Mouse (Mus musculus) kidney, postnatal 0 days (tissue): ENCODE results near the gene Dbi. TPM values are rescaled to one million over a fixed set of nuclear protein-coding genes. Genes with fewer than 3 reads are reported as not detected.

Experiments
- ATAC-seq: fragments of 200-750 bp; cut with Nextera tagmentation; replicated peaks from 2 replicates; pipeline ENCODE4 v1.8.0; 2017; ENCODE audit warnings: low read depth, moderate number of reproducible peaks, moderate TSS enrichment, moderate library complexity; ENCODE audit not compliant: low FRiP score
- DNase-seq: peaks from one replicate; pipeline ENCODE4 v3.0.0-alpha.2; 2016; ENCODE audit warnings: low spot score
- H3K27ac ChIP-seq: fragments of 300-500 bp; sonication (generic); 2 replicates; pipeline ENCODE4 v1.5.1; 2014; ENCODE audit warnings: mild to moderate bottlenecking
- H3K27me3 ChIP-seq: fragments of 300-500 bp; sonication (generic); 2 replicates; pipeline ENCODE4 v1.6.1; 2014; ENCODE audit warnings: low read length, mixed read lengths; ENCODE audit not compliant: insufficient read depth
- H3K36me3 ChIP-seq: fragments of 300-500 bp; sonication (generic); 2 replicates; pipeline ENCODE4 v1.6.1; 2014; ENCODE audit warnings: low read length, mixed read lengths; ENCODE audit not compliant: insufficient read depth
- H3K4me1 ChIP-seq: fragments of 300-500 bp; sonication (generic); replicated peaks from 2 replicates; pipeline ENCODE4 v1.6.1; 2014; ENCODE audit warnings: antibody characterized with exemption, low read length, mixed read lengths; ENCODE audit not compliant: insufficient read depth
- H3K4me2 ChIP-seq: fragments of 300-500 bp; sonication (generic); 2 replicates; pipeline ENCODE4 v1.6.1; 2014; ENCODE audit warnings: mild to moderate bottlenecking, low read length, moderate library complexity, mixed read lengths
- H3K4me3 ChIP-seq: fragments of 300-500 bp; sonication (generic); replicated peaks from 2 replicates; pipeline ENCODE4 v1.5.1; 2014; ENCODE audit warnings: low read depth, low read length
- H3K9ac ChIP-seq: fragments of 300-500 bp; sonication (generic); 2 replicates; pipeline ENCODE4 v1.6.1; 2014; ENCODE audit warnings: low read depth, low read length
- H3K9me3 ChIP-seq: fragments of 300-500 bp; sonication (generic); replicated peaks from 2 replicates; pipeline ENCODE4 v1.6.1; 2016; ENCODE audit warnings: low read length, inconsistent platforms, mixed read lengths
- CTCF ChIP-seq: IDR thresholded peaks from 2 replicates; pipeline ENCODE4 v1.5.1; 2016; ENCODE audit warnings: antibody characterized with exemption, low read depth, mild to moderate bottlenecking, moderate library complexity
- WGBS: fragments of 180-500 bp; shearing (Covaris S2); extraction: QIAGEN DNeasy Blood & Tissue Kit; methylation state at CpG from one replicate; pipeline ENCODE4 v1.1.7; 2014; 5-methylcytosine and 5-hydroxymethylcytosine counted together
- polyA plus RNA-seq: library from polyadenylated mRNA; unstranded; fragments of >200 nt; fragmentation: Nextera tagmentation; extraction: Ambion mirVana; gene quantifications from 2 replicates; pipeline ENCODE4 v1.2.1, GENCODE M21; 2015

The Dbi gene
- polyA plus RNA-seq, 1 experiment from 2014 or later = 1,400 TPM

DNA sequence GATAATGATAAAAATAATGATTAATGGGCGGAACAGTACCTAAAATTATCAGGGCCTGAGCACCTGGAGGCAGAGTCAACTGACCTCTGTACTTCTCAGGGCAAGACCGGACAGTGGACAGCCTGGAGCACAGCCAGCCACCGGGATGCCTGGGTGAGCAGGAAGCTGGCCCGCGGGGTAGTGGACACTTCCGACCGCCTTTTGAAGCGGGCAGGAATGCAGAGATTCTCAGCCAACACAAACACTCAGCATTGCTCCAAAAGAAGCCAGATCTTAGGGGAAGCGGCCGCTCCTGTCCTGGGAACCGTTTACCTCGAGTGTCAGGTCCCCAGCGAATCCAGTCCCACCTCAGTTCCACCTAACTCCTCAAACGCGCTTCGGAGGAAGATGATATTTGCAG lies 48.0 kb downstream of the Dbi start:
- Histone ChIP-seq H3K4me1 (0 out of 2 replicates have a peak, but pooled peaks cover 7% of the 10 kb centered on the region), H3K9me3 (no peaks in the 10 kb centered on the region), H3K27me3 (no peaks in the 10 kb centered on the region), H3K4me2 (peak overlapping the region; percentile 73), H3K9ac (peak overlapping the region; percentile 66), H3K36me3 (no peaks in the 10 kb centered on the region), H3K4me3 (peak overlapping the region; percentile 39), H3K27ac (peak overlapping the region; percentile 74)
- 6% methylated on average over 16 of the region's 16 CpGs for WGBS
- TF ChIP-seq CTCF = no peak
- ATAC-seq = no peak
- DNase-seq = peak; percentile 56

DNA sequence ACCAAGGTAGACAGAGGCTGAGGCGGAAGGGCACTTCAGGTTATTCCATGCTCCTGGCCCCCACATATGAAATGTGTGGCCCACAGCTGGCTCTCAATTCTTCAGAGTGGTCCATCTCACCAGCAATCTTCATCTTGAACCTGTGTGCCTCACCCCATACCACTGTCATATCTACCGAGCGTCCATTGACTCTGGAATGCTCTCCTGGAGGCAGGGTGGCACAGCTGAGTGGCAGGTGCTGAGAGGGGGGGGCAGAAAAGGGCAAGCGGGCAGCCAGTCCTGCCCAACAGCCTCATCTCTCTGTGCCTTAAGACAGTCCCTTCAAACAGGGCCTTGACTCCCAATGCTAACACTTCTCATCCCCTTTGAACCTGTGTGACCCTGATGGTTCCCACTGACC lies 49.7 kb downstream of the Dbi start:
- DNase-seq = no peak
- H3K4me1 ChIP-seq = 0 out of 2 replicates have a peak, but pooled peaks cover 7% of the 10 kb centered on the region

DNA sequence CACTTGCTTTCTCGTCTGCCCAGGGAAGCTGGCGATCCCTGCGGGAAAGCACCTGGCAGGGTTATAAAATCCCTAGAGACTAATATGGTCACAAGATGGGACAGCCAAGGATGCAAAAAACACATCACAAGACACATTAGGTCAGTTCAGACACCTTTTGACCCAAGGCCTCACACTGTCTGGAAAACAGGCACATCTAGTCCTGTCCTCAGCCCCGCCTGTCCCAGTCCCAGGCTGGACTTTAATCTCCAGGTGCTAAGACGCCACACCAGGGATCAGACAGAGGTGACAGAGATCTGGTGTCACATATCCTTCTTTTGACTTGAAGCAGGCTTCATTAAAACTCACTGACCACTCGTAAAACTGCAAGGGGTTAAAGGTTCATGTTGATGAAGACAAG lies 50.7 kb downstream of the Dbi start:
- peak overlapping the region; percentile 4; the same call in 1 of the 2 replicates for H3K4me2 ChIP-seq

More for the DNA sequence above, 49.7 kb downstream of the Dbi start:
- H3K9ac ChIP-seq = no peak overlapping the region
- 81% methylated on average over 4 of the region's 4 CpGs for WGBS
- 0 out of 2 replicates have a peak overlapping the region, but pooled peaks have one; percentile 19 for H3K4me2 ChIP-seq
- no peaks in the 10 kb centered on the region for H3K27me3 ChIP-seq
- no peak for TF ChIP-seq CTCF
- H3K36me3 ChIP-seq = no peaks in the 10 kb centered on the region
- no peaks in the 10 kb centered on the region for H3K9me3 ChIP-seq
- no peak overlapping the region for H3K27ac ChIP-seq
- no peak overlapping the region for H3K4me3 ChIP-seq
- ATAC-seq = no peak

DNA sequence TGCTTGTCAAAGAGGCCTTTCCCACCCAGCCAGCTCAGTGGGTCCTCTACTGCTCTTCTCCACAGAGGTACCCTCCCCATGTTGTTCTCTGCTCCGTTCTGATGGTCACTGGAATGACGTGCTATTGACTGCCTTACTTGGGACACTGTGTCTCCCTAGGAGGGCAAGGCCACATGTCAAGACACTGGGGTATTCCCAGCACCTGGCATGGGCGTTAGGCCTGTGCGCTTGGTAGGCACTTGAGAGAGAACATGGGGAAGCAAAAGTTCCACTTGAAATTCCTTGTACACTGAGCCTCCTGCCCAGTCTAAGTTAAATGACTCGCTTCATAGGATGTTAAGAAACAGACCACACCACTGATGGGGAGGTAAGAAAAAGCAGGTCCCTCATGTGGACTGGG lies 51.8 kb downstream of the Dbi start:
- no peaks in the 10 kb centered on the region for H3K27me3 ChIP-seq
- ATAC-seq (no peak), DNase-seq (no peak)
- H3K9me3 ChIP-seq = no peaks in the 10 kb centered on the region
- no peak overlapping the region for H3K4me2 ChIP-seq
- H3K36me3 ChIP-seq = no peaks in the 10 kb centered on the region
- no peak overlapping the region for H3K27ac ChIP-seq
- H3K4me1 ChIP-seq = no peaks in the 10 kb centered on the region
- TF ChIP-seq CTCF = no peak
- no peak overlapping the region for H3K9ac ChIP-seq
- 86% methylated on average over 5 of the region's 5 CpGs for WGBS
- H3K4me3 ChIP-seq = no peak overlapping the region

More for the DNA sequence above, 50.7 kb downstream of the Dbi start:
- ATAC-seq (no peak), DNase-seq (peak; percentile 17)
- Histone ChIP-seq H3K9ac (no peak overlapping the region), H3K4me1 (0 out of 2 replicates have a peak, but pooled peaks cover 7% of the 10 kb centered on the region), H3K27ac (no peak overlapping the region), H3K9me3 (no peaks in the 10 kb centered on the region), H3K27me3 (no peaks in the 10 kb centered on the region), H3K36me3 (no peaks in the 10 kb centered on the region), H3K4me3 (no peak overlapping the region)
- WGBS = 50% methylated on average over 6 of the region's 6 CpGs
- no peak for TF ChIP-seq CTCF

DNA sequence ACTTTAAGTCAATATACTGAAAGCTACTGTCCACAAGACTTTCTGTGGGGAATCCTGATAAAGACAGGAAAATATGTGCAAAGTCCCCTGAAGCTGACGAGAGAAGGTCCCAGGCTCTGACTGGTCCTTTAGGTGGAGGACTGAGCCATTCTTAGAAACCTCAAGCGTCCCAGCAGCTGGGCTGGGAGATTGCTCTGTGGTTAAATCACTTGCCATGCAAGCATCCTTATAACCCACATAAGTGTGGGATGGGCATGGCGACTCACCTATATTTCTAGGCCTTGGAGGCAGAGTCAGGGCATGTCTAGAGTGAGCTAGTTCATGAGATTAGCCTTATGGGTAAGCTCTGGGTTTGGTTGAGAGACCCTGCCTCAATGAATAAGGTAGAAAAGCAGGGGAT lies 54.3 kb downstream of the Dbi start:
- Histone ChIP-seq H3K36me3 (no peaks in the 10 kb centered on the region), H3K9me3 (no peaks in the 10 kb centered on the region), H3K4me1 (no peaks in the 10 kb centered on the region), H3K4me3 (no peak overlapping the region), H3K4me2 (no peak overlapping the region), H3K9ac (no peak overlapping the region), H3K27ac (no peak overlapping the region), H3K27me3 (no peaks in the 10 kb centered on the region)
- ATAC-seq = no peak
- DNase-seq = no peak
- 83% methylated on average over 3 of the region's 3 CpGs for WGBS
- TF ChIP-seq CTCF = no peak

DNA sequence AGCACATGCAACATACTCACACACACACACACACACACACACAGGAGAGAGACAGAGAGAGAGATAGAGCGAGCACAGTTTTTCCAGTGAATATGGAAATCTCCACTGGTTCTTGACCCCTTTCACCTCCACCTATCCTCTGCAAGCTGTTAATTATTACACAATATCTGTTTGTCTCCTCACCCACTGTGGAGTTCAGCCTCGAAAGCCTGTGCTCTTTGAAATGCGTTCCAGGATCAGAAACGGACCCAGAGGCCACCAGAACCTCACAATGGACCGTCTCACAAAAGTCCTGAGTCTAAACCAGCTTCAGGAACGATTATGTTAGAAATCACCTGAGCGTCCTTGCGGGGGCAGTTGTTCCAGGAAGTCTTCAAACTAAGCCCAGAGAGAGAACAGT lies 54.7 kb downstream of the Dbi start:
- Histone ChIP-seq H3K27me3 (no peaks in the 10 kb centered on the region), H3K27ac (no peak overlapping the region), H3K9me3 (no peaks in the 10 kb centered on the region), H3K9ac (no peak overlapping the region), H3K4me3 (no peak overlapping the region), H3K36me3 (no peaks in the 10 kb centered on the region), H3K4me2 (no peak overlapping the region), H3K4me1 (no peaks in the 10 kb centered on the region)
- no peak for DNase-seq
- WGBS = 75% methylated on average over 8 of the region's 8 CpGs
- no peak for ATAC-seq
- TF ChIP-seq CTCF = no peak
